Mouse (Mus musculus) testis, adult 2 months (tissue): ENCODE results near the gene D130040H23Rik.

ENCODE experiments used
- CTCF ChIP-seq: fragments of 200-500 bp; IDR thresholded peaks from 2 replicates; pipeline ENCODE4 v1.5.1; 2012; ENCODE audit warnings: low read depth, mild to moderate bottlenecking, inconsistent platforms, low read length, moderate library complexity; ENCODE audit not compliant: control insufficient read depth, insufficient read depth, insufficient replicate concordance
- POLR2A ChIP-seq: fragments of 200-500 bp; IDR thresholded peaks from 2 replicates; pipeline ENCODE4 v1.6.1; 2012; ENCODE audit warnings: low read depth, mild to moderate bottlenecking, inconsistent platforms, low read length, moderate library complexity; ENCODE audit not compliant: control insufficient read depth

DNA sequence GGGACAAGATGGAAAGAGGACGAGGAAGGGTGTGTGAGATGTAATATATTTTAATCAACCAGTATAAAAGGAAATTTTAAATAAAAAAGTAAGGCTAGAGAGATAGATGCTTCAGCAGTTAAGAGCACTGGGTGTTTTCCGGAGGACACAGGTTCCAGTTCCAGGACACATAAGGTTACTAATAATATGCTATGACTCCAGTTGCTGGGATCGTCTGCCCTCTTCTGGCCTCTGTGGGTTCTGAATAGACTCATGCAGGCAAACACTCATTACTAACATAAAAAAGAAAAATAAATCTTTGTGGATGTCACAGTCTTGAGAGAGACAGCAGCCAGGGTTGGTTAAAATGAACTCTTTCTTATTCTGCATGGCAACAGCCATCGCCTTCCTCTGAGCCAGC lies 2.4 kb upstream of the D130040H23Rik start:
- TF ChIP-seq CTCF (no peak), POLR2A (no peak)
